Mouse (Mus musculus) brain, embryonic 18.5 days (tissue): ENCODE data around the gene Snx13.

Experiments used
- DNase-seq: peaks from one replicate; pipeline ENCODE4 v3.0.0-alpha.2; 2012; ENCODE audit warnings: low read depth, low spot score

Snx13 gene

DNA sequence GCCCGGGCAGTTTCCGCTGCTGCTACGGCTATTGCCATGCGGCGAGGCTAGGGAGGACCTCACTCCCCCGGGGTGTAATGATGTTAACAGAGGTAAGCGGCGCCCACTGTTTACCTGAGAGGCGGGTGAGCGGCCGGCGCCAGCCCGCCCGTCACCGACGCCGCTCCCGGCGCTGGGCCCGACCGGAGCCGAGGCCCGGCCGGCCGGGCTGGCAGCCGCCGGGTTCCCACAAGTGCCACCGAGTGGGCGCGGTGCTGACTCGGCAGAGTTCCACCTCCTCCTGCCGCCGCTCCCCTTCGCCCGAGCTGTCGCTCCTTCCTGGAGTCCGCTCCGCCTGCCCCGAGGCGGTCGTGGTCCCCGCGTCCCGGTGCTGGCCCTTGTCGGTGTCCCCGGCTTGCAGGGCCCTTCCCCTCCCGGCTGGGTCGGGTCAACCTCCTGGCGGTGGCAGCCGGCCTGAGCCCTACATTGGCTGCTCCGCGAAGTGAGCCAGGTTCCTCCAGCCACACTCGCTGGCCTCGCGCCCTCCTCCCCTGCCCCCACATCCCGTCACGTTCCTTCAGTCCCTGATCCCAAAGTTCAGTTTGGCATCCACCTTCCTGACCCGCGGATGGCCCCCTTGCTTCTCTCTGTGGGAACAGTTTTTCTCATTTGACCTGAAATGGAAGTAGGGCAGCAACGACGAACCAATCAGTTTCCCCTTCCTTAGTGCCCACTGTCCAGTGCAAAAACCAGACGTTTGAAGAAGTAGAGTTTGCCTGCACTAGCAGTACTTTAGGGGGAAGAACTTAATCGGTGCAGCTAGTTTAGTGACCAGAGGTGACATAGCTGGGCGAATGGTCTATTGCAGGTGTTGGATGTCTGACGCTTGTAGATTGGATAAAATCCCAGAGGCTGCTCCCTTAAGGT is 587 bp downstream of the Snx13 start:
- no peak for DNase-seq

DNA sequence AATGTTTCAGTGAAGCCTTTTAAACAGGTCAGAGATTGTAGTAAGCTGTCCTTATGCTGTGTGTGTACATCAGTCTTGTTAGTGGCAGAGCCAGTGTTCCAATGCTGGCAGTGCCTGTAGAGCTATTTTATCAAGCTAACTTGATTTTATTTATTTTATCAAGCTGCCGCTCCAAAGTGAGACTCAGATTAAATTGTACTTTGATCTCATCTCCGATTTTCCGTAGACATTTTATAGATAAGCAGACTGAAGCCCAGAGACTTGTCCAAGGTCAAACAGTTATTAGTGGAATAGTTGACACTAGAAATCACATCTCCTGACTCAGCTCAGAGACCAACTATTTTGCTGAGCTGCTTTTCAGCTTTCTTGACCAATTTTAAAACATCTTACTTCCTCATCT is 1.9 kb downstream of the Snx13 start:
- no peak for DNase-seq

DNA sequence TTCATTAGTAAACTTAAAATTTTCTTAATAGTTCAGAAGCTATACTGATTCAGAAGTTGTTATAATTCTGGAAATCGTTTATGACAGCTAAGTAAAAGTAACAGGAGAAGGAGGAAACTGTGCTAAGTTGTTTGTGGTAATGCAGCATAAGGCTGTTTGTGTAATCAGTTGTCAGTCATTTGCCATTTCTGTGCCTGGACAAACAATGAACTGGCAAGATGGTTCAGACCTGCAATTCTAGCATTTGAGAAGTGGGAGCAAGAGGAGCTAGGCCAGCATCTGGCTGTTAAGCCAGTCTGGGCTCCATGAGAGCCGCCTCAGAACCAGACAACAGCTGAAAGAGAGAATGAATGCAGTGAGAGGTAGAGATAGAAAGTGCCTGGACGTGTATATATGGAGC is 3.5 kb downstream of the Snx13 start:
- no peak for DNase-seq

DNA sequence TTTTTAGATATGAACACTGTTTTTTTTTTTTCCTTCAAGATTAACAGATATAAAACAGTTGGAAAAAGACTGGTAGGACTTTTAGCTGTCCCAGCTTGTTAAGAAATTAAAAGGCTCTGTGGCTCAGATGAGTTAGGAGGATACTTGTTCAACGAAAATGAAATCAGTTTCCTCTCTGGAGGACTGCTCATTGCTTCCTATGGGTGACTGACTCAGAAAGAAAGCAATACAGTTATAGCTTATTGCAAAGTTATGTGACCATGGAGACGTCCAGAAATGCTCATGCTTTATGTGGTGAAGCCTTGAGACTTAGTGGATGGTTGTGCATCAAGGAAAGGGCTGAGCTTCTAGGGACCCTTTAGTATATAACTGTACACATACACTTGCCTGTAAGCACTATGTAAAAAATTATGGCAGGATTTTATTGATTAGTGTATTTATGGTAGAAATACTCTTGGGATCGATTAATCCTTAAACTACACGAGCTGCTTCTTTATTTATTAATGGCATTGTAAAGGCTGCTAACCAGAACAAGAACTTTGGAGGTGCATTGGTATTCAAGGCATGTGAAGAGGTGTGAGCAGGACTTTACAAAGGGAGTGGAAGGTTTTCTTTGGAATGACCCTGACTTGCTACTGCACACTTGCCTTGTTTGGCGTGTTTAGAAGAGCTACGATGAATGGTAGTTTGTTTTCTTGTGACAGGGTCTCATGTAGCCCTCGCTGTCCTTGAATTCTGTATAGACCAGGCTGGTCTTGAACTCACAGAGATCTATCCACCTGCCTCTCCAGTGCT is 4.2 kb downstream of the Snx13 start:
- DNase-seq, result no peak

DNA sequence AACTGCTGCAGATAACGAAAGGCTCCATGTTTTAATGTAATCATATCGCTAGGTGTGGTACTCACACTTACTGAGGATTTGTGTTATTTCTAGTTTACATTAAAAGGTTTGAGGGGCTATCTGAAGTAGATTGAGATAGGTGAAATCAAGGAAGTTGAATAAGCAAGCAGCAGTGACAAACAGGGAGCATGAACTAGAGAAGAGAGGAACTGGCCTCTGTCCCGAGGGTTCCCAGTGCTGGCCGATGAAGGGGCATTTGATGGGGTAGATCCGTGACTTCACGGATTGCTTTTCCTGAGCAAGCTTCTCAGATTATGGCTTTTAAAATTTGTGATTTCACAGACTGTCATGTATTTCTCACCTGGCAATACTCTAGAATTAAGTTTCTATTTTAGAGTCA is 7.4 kb downstream of the Snx13 start:
- no peak for DNase-seq

DNA sequence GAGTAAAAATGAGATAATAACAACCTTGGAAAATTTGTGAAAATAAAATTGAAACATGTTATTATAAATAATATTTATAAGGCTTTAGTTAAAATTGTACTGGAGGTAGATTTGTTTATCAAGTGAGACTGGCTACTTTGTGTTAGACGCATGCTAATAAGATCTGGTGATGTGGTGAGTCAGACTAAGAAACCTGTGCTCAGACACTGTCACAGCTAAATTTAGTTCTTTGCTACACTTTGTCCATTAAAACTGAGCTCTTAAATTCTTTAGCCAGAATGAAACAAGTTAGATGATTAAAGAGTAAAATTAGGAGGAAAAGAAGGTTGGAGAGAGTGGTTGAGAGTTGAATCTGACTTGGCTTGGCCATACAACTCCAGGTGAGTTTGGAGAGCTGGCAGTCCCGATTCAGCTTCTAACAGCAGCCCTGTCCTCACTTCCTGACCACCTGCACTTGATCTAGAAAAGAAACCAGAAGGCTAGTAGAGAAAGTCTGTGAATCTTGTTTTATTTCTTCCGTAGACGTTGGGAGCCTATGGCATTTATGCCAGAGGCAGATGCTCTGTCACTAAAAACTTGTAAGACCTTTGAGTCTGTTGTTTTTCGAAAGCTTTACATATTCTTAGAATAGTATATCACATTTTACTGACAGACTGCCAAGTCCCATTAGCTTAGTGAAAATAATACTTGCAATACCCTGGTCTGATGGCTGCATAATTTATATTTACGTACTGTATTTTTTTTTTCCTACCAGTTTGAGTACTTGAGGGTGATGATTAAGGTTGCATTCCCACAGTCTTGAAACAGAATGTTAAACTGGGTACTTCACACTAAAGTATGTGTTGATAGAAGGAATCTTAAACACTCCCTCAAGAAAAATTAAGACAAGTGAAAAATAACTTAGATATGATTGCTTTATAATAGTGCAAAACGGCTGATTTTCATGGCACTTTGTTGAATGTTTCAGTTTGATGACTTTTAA is 8.4 kb downstream of the Snx13 start:
- no peak for DNase-seq

DNA sequence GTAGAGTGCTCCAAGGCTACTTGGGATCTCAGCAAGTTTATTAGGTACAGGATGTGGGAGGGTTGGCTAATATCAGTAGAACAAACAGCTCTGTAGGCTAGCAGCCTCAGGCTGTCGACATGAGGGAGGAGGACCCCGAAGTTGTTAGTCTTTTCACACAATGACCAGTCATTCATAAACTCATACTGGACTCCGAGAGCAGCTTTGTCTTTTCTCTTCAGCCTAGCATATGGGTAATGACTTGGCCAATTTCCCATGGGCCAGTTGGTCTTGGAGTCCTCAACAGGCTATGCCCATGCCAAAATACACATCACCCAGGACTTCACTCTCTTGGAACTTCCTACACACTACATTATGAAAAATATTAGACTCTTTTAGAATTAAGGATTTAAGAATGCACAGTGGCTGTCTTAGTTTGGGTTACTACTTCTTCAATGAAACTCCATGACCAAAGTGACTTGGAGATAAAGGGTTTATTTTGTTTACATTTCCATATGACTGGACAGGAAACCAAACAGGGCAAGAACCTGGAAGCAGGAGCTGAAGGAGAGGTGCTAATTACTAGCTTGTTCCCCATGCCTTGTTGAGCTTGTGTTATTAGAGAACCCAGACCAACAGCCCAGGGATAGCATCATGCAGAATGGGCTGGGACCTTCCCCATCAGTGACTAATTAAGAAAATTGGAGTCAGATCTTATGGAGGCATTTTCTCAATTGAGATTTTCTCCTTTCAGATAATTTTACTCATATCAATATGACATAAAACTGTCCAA is 16.9 kb downstream of the Snx13 start:
- no peak for DNase-seq

DNA sequence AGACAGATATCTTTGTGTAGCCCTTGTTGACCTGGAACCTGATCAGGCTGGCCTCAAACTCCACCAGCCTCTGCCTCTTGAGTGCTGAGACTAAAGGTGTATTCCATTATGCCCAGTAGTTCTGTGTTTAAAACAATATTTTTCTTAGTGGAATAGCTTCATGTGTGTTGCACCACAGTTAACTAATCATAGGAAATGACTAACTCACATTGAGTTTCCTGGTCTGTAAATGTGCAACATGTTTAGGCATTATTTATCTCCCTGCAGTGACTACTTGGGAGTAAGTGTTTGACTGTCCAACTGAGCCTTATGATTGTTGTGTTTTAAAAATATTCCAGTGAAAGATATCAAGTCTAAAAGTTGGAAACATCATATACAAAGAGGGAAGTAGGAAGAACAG is 20.6 kb downstream of the Snx13 start:
- no peak for DNase-seq

DNA sequence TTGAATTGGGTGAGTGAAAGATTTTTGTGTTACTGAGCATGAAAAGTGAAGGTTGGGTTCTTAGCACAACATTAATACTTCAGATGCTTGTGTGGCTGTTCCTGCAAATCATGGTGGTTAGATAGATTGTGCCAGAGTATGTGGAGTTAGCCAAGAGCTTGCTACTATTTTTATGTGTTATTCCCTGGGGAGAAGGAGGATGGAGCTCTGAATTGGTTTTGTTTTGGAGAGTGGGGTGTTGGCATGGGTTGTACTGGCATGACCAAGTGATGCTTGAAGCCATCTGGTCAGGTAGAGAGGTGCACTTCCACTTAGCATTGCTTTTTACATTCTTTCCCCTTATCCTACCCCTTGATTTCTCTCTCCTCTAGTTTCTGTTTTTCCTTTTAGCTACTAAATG is 24.4 kb downstream of the Snx13 start:
- no peak for DNase-seq

DNA sequence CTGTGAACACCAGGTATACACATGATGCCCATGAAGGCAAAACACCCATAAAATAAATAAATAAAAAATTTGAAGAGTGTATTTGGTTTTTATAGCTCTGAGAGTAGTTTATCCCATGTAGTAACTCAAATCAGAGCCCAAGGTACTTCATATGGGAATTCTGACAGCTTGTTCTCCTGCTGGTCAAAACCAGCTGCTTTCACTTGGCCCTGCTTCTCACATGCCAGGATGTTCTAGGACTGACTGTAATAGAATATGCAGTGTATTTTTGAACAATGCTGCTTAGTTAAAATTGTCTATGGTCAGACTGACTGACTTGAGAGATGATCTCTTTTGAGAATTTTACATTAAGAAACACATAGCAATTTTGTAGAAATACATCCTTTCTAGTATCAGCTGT is 25.2 kb downstream of the Snx13 start:
- DNase-seq, result no peak

DNA sequence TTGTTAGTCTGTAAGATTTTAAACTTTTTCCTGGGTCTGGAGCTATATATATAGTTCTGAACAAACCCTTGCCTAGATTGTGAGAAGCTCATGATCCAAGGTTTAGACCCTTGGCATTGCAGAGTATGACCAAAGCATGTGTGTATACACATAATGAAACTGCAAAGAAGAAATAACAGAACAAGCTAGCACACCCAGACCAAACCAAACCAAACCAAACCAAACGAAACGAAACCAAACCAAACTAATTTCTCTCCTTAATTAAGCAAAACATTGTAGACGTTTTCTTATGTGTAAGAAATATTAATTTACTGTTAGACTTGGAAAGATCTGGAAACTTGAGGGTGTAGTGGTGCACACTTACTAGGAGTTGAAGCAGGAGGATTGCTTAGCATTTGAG is 29.0 kb downstream of the Snx13 start:
- no peak for DNase-seq

DNA sequence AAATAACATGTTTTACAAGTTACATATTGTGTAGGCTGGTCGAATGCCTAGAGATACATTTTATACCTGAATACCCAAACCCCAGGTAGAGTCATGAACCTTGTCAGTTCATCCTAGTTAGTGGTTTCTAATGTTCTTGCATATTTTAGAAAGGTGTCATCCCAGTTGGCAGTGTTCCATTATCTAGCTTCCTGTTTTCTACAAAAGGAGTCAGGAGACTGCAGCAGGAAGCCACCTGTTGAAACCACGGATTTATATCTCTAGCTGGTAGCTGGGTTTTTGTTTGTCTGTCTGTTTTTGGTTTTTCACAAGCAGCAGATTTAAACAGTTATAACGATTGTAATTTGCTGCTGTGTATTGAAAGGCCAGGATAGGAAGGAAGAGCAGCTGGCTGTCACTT is 76.6 kb downstream of the Snx13 start:
- DNase-seq, result no peak

DNA sequence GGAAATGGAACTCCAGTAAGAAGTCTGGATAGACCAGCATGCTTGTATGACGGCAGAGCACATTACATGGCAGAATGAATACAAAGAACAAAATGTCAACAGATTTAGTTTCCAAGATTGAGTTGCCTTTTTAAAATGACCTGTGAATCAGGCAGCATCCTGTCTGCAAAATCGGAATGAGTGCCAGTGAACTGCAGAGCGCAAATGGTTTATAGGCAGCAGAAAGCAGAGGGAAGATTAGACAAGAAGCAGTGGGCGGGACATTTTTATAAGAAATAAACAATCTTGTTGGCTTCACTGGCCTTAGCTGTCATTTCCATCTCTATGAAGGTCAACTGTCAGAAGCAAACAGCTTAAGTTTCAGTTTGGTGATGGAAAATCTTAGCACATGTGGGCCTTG is 106.2 kb downstream of the Snx13 start:
- DNase-seq, result no peak

DNA sequence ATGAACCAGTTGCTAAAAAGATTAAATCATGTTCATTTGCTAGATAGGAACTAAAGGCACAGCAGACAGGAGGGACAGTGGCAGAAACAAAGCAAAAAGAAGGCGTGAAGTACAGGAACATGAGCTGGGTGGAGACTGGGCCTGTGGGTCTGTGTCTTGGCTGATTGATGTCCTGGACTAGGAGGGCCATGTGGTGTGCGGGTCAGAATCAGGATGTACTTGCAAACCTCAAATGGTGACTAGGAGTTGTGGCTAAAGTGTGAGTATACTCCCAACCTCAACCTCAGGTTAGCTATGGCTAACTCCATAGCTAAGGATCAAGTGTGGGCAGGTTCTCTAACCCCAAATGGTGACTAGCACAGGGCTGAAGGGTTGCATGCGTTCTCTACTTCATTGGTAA is 107.2 kb downstream of the Snx13 start:
- DNase-seq, result no peak

DNA sequence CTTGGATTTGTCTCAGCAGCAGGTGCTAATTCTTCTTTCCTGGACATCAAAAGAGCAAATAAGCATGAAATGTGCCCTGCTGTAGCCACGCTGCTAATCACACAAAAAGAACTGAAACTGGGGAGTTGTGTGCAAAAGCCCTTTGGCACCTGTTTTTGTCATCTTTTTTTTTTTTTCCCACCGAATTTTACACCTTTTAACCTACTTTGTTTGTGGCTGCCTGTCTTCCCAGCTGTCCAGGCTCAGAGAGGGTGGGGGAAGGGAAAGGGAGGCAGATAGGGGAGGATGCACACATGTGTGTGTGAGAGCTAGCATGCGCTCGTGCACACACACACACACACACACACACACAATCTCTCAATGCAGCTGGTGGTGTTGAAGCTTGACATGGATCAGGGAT is 110.3 kb downstream of the Snx13 start:
- DNase-seq, result no peak

DNA sequence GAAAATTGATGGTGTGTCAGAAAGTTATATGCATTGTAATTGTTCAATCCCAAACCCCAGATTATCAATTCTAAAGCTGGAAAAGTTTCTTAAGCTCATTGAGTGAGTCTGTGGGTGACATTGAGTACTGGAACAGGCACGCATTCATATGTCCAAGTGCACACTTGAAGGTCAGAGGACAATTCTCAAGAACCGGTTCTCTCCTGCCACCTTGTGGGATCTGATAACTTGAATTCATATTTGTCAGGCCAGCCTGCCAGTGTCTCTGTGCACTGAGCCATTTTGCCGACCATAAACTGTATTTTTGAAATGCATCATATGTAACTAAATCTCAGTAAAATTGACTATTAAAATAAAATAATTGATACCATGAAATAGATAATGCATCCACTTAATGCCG is 114.7 kb downstream of the Snx13 start:
- DNase-seq, result no peak

DNA sequence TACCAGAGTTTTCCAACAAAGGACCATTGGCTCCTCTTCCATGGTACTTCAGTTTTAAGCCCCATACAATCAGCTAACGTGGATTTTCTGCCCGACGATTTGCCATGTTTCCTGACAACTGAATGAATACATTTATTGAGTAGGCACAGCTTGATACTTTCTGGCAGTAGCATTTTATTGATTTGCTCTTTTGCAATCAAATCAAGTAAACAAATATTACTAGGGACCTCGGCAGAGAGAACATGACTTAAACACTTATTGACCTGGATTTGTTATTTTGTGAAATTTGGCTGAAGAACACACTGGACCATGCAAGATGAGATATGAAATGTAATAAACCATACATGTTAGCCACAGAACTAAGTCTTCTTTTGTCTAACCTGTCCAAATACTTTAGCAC is 123.3 kb downstream of the Snx13 start:
- no peak for DNase-seq

DNA sequence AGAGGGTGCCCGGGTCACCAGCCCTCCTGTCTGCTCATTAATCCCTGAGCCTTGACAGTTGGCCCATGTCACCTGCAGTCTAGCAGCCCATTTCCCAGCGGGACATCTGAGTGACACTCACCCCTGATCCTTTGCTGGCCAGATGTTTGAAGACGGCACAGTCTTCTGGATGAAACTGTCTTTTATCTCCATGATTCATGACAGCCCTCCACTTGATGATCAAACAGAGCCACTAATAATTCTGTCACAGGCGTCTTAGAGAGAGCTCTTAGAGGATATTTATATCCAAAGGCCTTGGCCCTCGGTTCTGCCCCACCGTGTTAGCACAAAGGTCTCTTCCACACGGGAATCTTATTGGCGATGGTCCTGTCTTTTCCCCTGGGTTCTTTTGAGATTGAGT is 129.0 kb downstream of the Snx13 start:
- no peak for DNase-seq

DNA sequence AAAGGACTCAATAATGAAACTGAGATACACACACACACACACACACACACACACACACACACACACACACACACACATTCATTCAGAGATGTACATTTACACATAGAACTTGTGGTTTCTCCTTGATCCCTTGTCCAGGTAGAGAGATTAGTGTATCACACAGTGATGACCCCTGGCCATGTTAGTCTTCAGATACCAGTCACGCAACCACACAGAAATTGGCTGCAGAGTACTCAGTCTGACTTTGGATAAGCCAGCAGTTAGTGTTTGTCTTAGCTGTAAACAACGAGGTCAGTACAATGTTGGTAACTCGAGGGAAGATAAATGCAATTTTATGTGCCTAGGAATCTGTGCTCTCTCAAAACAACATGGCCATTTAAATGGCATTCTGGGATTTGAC is 129.6 kb downstream of the Snx13 start:
- no peak for DNase-seq

DNA sequence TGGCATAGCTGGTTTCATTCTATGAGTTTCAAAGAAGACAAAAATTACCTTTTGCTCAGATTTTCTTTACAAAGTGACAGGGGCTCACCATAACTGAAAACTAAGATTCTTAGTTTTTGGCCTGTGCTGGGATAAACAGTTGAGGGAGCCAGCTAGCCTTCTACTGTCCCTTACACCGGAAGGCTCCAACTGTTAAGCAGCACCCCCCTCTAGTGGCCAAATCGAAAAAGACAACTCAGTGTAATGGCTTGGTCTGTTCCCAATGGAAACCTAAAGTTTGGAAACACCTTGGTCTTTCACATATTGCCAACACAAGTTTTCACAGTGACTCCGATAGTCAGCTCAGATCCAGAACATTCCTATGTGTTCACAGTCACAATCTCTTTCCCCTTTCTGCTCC is 135.7 kb downstream of the Snx13 start:
- DNase-seq, result peak; percentile 52

DNA sequence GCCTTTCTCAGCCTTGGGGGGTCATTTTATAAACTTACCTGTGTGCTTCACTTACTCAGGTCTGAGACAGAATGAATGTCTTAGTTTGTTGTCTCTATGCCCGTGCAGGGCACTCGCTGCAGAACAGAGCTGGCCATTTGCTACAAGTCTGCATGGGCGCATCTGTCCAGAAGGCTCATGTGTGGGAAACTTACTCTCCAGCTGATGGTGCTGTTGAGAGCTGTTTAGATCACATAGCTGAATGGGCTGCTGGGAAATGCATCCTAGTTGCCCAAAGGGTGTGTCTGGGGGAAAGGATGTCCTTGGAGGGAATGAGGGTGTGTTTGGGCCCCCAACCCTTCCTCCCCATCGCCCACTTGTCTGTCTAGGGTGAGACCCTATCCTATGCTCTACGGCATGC is 137.3 kb downstream of the Snx13 start:
- no peak for DNase-seq
